Mouse (Mus musculus): ENCODE results near the gene Otub1. TPM values are rescaled to one million over a fixed set of nuclear protein-coding genes. Genes with fewer than 3 reads are reported as not detected.

Otub1 gene
- polyA plus RNA-seq, 1 experiment from 2014 or later, result 240 TPM

- no peak for ATAC-seq
- 59% methylated on average over 7 of the region's 7 CpGs for WGBS
- Histone ChIP-seq H3K27ac (ENCODE audit: low read length) (no peak overlapping the region), H3K4me3 (ENCODE audit: low read depth, low read length) (no peak overlapping the region), H3K4me1 (ENCODE audit: control insufficient read depth, insufficient read depth, low read length) (peaks cover 10% of the 10 kb centered on the region; the same call in 1 of the 2 replicates), H3K27me3 (ENCODE audit: control insufficient read depth, insufficient read depth, low read depth, low read length) (no peaks in the 10 kb centered on the region; the same call in 1 of the 2 replicates), H3K9ac (ENCODE audit: low read depth, low read length) (no peak overlapping the region), H3K36me3 (ENCODE audit: control insufficient read depth, insufficient read depth, low read length) (no peaks in the 10 kb centered on the region), H3K9me3 (replicated peaks; ENCODE audit: control insufficient read depth, low read length, poor library complexity, severe bottlenecking) (no peaks in the 10 kb centered on the region), H3K4me2 (ENCODE audit: low read length) (no peak overlapping the region)
These were observed 56.9 kb downstream of the Otub1 start for GRCm38 (mm10) chr19:7149158-7149685.

- H3K9ac ChIP-seq (ENCODE audit: low read depth, low read length), result no peak overlapping the region
- H3K9me3 ChIP-seq (replicated peaks; ENCODE audit: control insufficient read depth, low read length, poor library complexity, severe bottlenecking), result no peaks in the 10 kb centered on the region
- H3K4me3 ChIP-seq (ENCODE audit: low read depth, low read length), result no peak overlapping the region
- 54% methylated on average over 8 of the region's 8 CpGs for WGBS
- H3K27me3 ChIP-seq (ENCODE audit: control insufficient read depth, insufficient read depth, low read depth, low read length), result no peaks in the 10 kb centered on the region; the same call in 1 of the 2 replicates
- no peak for ATAC-seq
- H3K27ac ChIP-seq (ENCODE audit: low read length), result no peak overlapping the region
- H3K36me3 ChIP-seq (ENCODE audit: control insufficient read depth, insufficient read depth, low read length), result no peaks in the 10 kb centered on the region
- H3K4me2 ChIP-seq (ENCODE audit: low read length), result no peak overlapping the region
- H3K4me1 ChIP-seq (ENCODE audit: control insufficient read depth, insufficient read depth, low read length), result peaks cover 16% of the 10 kb centered on the region
These were observed 57.5 kb downstream of the Otub1 start for GRCm38 (mm10) chr19:7148541-7149085.

Other genes starting within 250 kb of the Otub1 start
- gene Ppp1r14b, start 231.3 kb downstream of the Otub1 start, polyA plus RNA-seq (2015; fragmentation: Nextera tagmentation; extraction: Ambion mirVana), result 111 and 136 TPM in 2 replicates
- gene Plcb3, start 229.8 kb downstream of the Otub1 start, polyA plus RNA-seq (2015; fragmentation: Nextera tagmentation; extraction: Ambion mirVana), result 9.7 and 10.7 TPM in 2 replicates
- gene Fkbp2, start 225.8 kb downstream of the Otub1 start, polyA plus RNA-seq (2015; fragmentation: Nextera tagmentation; extraction: Ambion mirVana), result 114 and 129 TPM in 2 replicates
- 41.9 and 57.8 TPM in 2 replicates for gene Vegfb, start 218.7 kb downstream of the Otub1 start, polyA plus RNA-seq (2015; fragmentation: Nextera tagmentation; extraction: Ambion mirVana)
- 21.6 and 22.9 TPM in 2 replicates for gene Dnajc4, start 213.7 kb downstream of the Otub1 start, polyA plus RNA-seq (2015; fragmentation: Nextera tagmentation; extraction: Ambion mirVana)
- gene Nudt22, start 210.2 kb downstream of the Otub1 start, polyA plus RNA-seq (2015; fragmentation: Nextera tagmentation; extraction: Ambion mirVana), result 19.4 and 19.6 TPM in 2 replicates
- gene Trpt1, start 210.2 kb downstream of the Otub1 start, polyA plus RNA-seq (2015; fragmentation: Nextera tagmentation; extraction: Ambion mirVana), result 17.2 and 17.3 TPM in 2 replicates
- gene Fermt3, start 186.8 kb downstream of the Otub1 start, polyA plus RNA-seq (2015; fragmentation: Nextera tagmentation; extraction: Ambion mirVana), result 3.0 and 3.5 TPM in 2 replicates
- gene Stip1, start 166.3 kb downstream of the Otub1 start, polyA plus RNA-seq (2015; fragmentation: Nextera tagmentation; extraction: Ambion mirVana), result 204 and 211 TPM in 2 replicates
- 4.4 and 5.9 TPM in 2 replicates for gene Macrod1, start 149.5 kb downstream of the Otub1 start, polyA plus RNA-seq (2015; fragmentation: Nextera tagmentation; extraction: Ambion mirVana)
- 11.6 and 12.0 TPM in 2 replicates for gene Flrt1, start 100.6 kb downstream of the Otub1 start, polyA plus RNA-seq (2015; fragmentation: Nextera tagmentation; extraction: Ambion mirVana)
- 837 and 884 TPM in 2 replicates for gene Cox8a, start 11.3 kb upstream of the Otub1 start, polyA plus RNA-seq (2015; fragmentation: Nextera tagmentation; extraction: Ambion mirVana)
- 68.1 and 69.6 TPM in 2 replicates for gene Naa40, start 34.9 kb upstream of the Otub1 start, polyA plus RNA-seq (2015; fragmentation: Nextera tagmentation; extraction: Ambion mirVana)
- gene Rcor2, start 61.0 kb upstream of the Otub1 start, polyA plus RNA-seq (2015; fragmentation: Nextera tagmentation; extraction: Ambion mirVana), result 17.9 and 20.1 TPM in 2 replicates
- 42.2 and 43.8 TPM in 2 replicates for gene Mark2, start 135.5 kb upstream of the Otub1 start, polyA plus RNA-seq (2015; fragmentation: Nextera tagmentation; extraction: Ambion mirVana)
- gene Spindoc, start 176.7 kb upstream of the Otub1 start, polyA plus RNA-seq (2015; fragmentation: Nextera tagmentation; extraction: Ambion mirVana), result 30.7 and 32.3 TPM in 2 replicates
- 11.0 and 12.0 TPM in 2 replicates for gene 2700081O15Rik, start 211.3 kb upstream of the Otub1 start, polyA plus RNA-seq (2015; fragmentation: Nextera tagmentation; extraction: Ambion mirVana)

Data from midbrain, embryonic 16.5 days (tissue).